Mouse (Mus musculus): ENCODE results near the gene Igfbp2. TPM values are rescaled to one million over a fixed set of nuclear protein-coding genes. Genes with fewer than 3 reads are reported as not detected.

Igfbp2 gene
- polyA plus RNA-seq, 1 experiment from 2014 or later, result 5.2 TPM

GRCm38 (mm10) chr1:72895821-72896220 is 71.5 kb downstream of the Igfbp2 start:
- WGBS (ENCODE audit: insufficient replicate concordance), result 48% methylated on average over 2 of the region's 2 CpGs
- DNase-seq (no peak), ATAC-seq (ENCODE audit: low read depth) (no peak)
- no peaks in the 10 kb centered on the region for H3K9me3 ChIP-seq (replicated peaks)
- H3K4me2 ChIP-seq, result no peak overlapping the region
- no peak overlapping the region for H3K4me3 ChIP-seq (replicated peaks)
- no peaks in the 10 kb centered on the region for H3K4me1 ChIP-seq (replicated peaks)
- H3K27me3 ChIP-seq, result no peaks in the 10 kb centered on the region
- no peak overlapping the region for H3K27ac ChIP-seq
- H3K36me3 ChIP-seq, result no peaks in the 10 kb centered on the region
- no peak overlapping the region for H3K9ac ChIP-seq

Other genes starting within 250 kb of the Igfbp2 start
- gene Smarcal1, start 241.3 kb upstream of the Igfbp2 start, polyA plus RNA-seq (2015; fragmentation: Nextera tagmentation; extraction: Ambion mirVana), result 7.7 and 8.6 TPM in 2 replicates
- gene Ankar, start 123.9 kb upstream of the Igfbp2 start, polyA plus RNA-seq (2015; fragmentation: Nextera tagmentation; extraction: Ambion mirVana), result not detected in 2 replicates
- gene Rpl37a, start 113.2 kb upstream of the Igfbp2 start, polyA plus RNA-seq (2015; fragmentation: Nextera tagmentation; extraction: Ambion mirVana), result 1,285 and 1,320 TPM in 2 replicates
- gene Igfbp5, start 50.4 kb downstream of the Igfbp2 start, polyA plus RNA-seq (2015; fragmentation: Nextera tagmentation; extraction: Ambion mirVana), result 3.7 and 4.7 TPM in 2 replicates
- gene Tnp1, start 191.4 kb downstream of the Igfbp2 start, polyA plus RNA-seq (2015; fragmentation: Nextera tagmentation; extraction: Ambion mirVana), result not detected in 2 replicates

Data from liver, embryonic 13.5 days (tissue).